Mouse (Mus musculus) limb, embryonic 13.5 days (tissue): ENCODE results near the gene Dgke. TPM values are rescaled to one million over a fixed set of nuclear protein-coding genes. Genes with fewer than 3 reads are reported as not detected.

Experiments used
- ATAC-seq: fragments of 200-750 bp; cut with Nextera tagmentation; 2 replicates; pipeline ENCODE4 v1.8.0; 2017; ENCODE audit warnings: low read depth, moderate number of reproducible peaks, moderate TSS enrichment; ENCODE audit not compliant: low FRiP score
- H3K27ac ChIP-seq: fragments of 300-500 bp; sonication (generic); 2 replicates; pipeline ENCODE4 v1.5.1; 2015; ENCODE audit warnings: inconsistent platforms, mild to moderate bottlenecking, moderate library complexity
- H3K27me3 ChIP-seq: fragments of 300-500 bp; sonication (generic); 2 replicates; pipeline ENCODE4 v1.6.1; 2015; ENCODE audit warnings: mild to moderate bottlenecking, inconsistent platforms
- H3K36me3 ChIP-seq: fragments of 300-500 bp; sonication (generic); 2 replicates; pipeline ENCODE4 v1.6.1; 2015; ENCODE audit warnings: inconsistent platforms, mild to moderate bottlenecking, moderate library complexity
- H3K4me1 ChIP-seq: fragments of 300-500 bp; sonication (generic); 2 replicates; pipeline ENCODE4 v1.6.1; 2015; ENCODE audit warnings: inconsistent platforms
- H3K4me2 ChIP-seq: fragments of 300-500 bp; sonication (generic); replicated peaks from 2 replicates; pipeline ENCODE4 v1.6.1; 2015; ENCODE audit warnings: inconsistent platforms, mild to moderate bottlenecking, moderate library complexity
- H3K4me3 ChIP-seq: fragments of 300-500 bp; sonication (generic); 2 replicates; pipeline ENCODE4 v1.5.1; 2015; ENCODE audit warnings: moderate library complexity, mild to moderate bottlenecking, inconsistent platforms
- H3K9ac ChIP-seq: fragments of 300-500 bp; sonication (generic); 2 replicates; pipeline ENCODE4 v1.6.1; 2015; ENCODE audit warnings: mild to moderate bottlenecking, inconsistent platforms
- H3K9me3 ChIP-seq: fragments of 300-500 bp; sonication (generic); 2 replicates; pipeline ENCODE4 v1.6.1; 2016; ENCODE audit warnings: inconsistent platforms
- WGBS: fragments of 180-500 bp; shearing (Covaris S2); methylation state at CpG from one replicate; pipeline ENCODE4 v1.1.7; 2015; 5-methylcytosine and 5-hydroxymethylcytosine counted together
- polyA plus RNA-seq: library from polyadenylated mRNA; unstranded; fragments of >200 nt; fragmentation: Nextera tagmentation; extraction: Ambion mirVana; gene quantifications from 2 replicates; pipeline ENCODE4 v1.2.1, GENCODE M21; 2015

Dgke gene
- polyA plus RNA-seq, 1 experiment from 2014 or later = 4.3 TPM

DNA sequence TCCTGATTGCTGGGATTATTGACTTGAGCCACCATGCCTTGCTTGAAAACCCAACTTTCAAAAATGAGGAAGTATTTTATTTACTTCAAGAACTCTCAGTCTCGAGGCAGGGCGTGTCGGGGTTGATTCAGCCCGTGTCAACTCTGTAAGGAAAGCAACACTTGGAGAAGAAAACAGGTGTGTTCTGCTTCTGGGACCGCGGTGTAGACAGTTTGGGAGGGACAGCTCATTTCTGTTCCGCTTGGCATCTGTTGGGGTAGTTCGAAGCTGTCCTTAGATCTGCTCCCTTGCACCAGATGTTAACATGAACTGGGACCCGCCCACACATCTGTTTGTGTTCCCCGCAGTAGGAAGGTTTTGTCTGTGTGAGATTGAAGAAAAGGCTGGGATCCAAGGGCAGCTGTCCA lies 38.7 kb downstream of the Dgke start:
- 61% methylated on average over 10 of the region's 10 CpGs for WGBS
- Histone ChIP-seq H3K36me3 (no peaks in the 10 kb centered on the region), H3K9ac (no peak overlapping the region), H3K4me1 (peaks cover 11% of the 10 kb centered on the region), H3K27me3 (no peaks in the 10 kb centered on the region), H3K27ac (no peak overlapping the region), H3K9me3 (no peaks in the 10 kb centered on the region), H3K4me2 (no peak overlapping the region), H3K4me3 (no peak overlapping the region)
- ATAC-seq = no peak

- no peak overlapping the region for H3K9ac ChIP-seq
- no peak overlapping the region for H3K4me2 ChIP-seq
- no peak overlapping the region for H3K27ac ChIP-seq
- ATAC-seq = no peak
- no peaks in the 10 kb centered on the region for H3K9me3 ChIP-seq
- no peaks in the 10 kb centered on the region for H3K27me3 ChIP-seq
- WGBS = 95% methylated on average over 3 of the region's 3 CpGs
- H3K4me3 ChIP-seq = no peak overlapping the region
- peaks cover 11% of the 10 kb centered on the region for H3K4me1 ChIP-seq
- H3K36me3 ChIP-seq = no peaks in the 10 kb centered on the region
Measured at GRCm38 (mm10) chr11:89026117-89026516, 40.5 kb downstream of the Dgke start.

DNA sequence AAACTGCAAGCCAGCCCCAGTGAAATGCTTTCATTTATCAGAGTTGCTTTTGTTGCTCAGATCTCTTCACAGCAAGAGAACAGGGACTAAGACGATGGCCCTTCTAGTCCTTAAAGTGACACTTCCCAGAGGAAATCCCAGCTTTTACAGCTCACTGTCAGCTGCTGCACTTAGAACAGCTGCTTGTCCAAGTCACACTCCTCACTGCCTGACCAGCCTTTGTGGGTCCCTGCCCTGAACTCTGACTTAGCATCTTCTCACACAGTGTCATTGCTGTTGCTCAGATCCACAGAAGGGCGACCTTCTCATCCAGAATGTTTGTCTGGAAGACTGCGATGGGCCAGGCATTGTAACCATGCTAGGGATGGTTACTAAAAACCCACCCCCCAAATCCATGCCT lies 41.0 kb downstream of the Dgke start:
- no peak for ATAC-seq
- no peak overlapping the region for H3K9ac ChIP-seq
- no peak overlapping the region for H3K4me3 ChIP-seq
- WGBS = 76% methylated on average over 3 of the region's 3 CpGs
- H3K9me3 ChIP-seq = no peaks in the 10 kb centered on the region
- H3K27me3 ChIP-seq = no peaks in the 10 kb centered on the region
- no peak overlapping the region for H3K4me2 ChIP-seq
- H3K4me1 ChIP-seq = peaks cover 11% of the 10 kb centered on the region
- no peaks in the 10 kb centered on the region for H3K36me3 ChIP-seq
- no peak overlapping the region for H3K27ac ChIP-seq

DNA sequence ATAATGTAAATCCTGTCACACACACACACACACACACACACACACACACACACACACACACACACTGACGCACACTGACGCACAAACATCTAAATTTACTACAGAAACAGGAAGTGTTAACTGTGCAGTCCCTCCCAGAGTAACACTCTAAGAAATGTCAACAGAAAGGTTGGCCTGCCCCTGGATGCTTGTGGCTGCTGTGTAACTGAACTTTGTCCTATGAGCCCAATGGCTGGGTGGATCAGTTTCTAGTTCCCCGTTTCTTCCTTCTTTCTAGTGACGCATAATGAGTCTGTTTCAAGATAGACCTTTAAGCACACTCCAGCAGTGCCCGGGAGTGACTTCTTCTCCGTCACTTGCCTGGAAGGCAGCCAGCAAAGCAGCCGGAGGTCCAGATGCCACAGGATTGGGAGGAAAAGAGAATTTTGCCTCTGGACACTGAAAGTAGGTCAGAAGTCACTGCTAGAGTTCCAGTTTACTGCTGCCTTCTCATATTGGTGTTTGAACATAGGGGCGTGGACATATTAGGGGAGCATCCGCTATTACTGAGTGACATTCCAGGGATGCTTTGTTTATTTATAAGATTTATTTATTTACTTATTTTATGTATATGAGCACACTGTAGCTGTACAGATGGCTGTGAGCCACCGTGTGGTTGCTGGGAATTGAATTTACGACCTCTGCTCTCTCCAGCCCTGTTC lies 42.3 kb downstream of the Dgke start:
- no peaks in the 10 kb centered on the region for H3K27me3 ChIP-seq
- H3K4me1 ChIP-seq = peaks cover 11% of the 10 kb centered on the region
- no peak overlapping the region for H3K4me3 ChIP-seq
- no peak overlapping the region for H3K27ac ChIP-seq
- no peaks in the 10 kb centered on the region for H3K9me3 ChIP-seq
- no peak; the same call in 1 of the 2 replicates for ATAC-seq
- no peak overlapping the region for H3K4me2 ChIP-seq
- no peak overlapping the region for H3K9ac ChIP-seq
- 50% methylated on average over 11 of the region's 11 CpGs for WGBS
- H3K36me3 ChIP-seq = no peaks in the 10 kb centered on the region

- 74% methylated on average over 10 of the region's 10 CpGs for WGBS
- Histone ChIP-seq H3K9ac (no peak overlapping the region), H3K27me3 (no peaks in the 10 kb centered on the region), H3K9me3 (no peaks in the 10 kb centered on the region), H3K4me1 (peaks cover 11% of the 10 kb centered on the region), H3K4me2 (no peak overlapping the region), H3K27ac (no peak overlapping the region), H3K4me3 (no peak overlapping the region), H3K36me3 (no peaks in the 10 kb centered on the region)
- ATAC-seq = no peak
Measured at GRCm38 (mm10) chr11:89023477-89023876, 43.2 kb downstream of the Dgke start.

- H3K27ac ChIP-seq = no peak overlapping the region
- H3K36me3 ChIP-seq = no peaks in the 10 kb centered on the region
- WGBS = 58% methylated on average over 8 of the region's 8 CpGs
- ATAC-seq = no peak
- no peaks in the 10 kb centered on the region for H3K27me3 ChIP-seq
- H3K4me2 ChIP-seq = no peak overlapping the region
- no peaks in the 10 kb centered on the region for H3K9me3 ChIP-seq
- no peak overlapping the region for H3K9ac ChIP-seq
- no peak overlapping the region for H3K4me3 ChIP-seq
- peaks cover 11% of the 10 kb centered on the region for H3K4me1 ChIP-seq
Measured at GRCm38 (mm10) chr11:89022120-89022731, 44.4 kb downstream of the Dgke start.

GRCm38 (mm10) chr11:89021687-89022086 lies 45.0 kb downstream of the Dgke start:
- peaks cover 11% of the 10 kb centered on the region for H3K4me1 ChIP-seq
- no peak overlapping the region for H3K4me3 ChIP-seq
- 85% methylated on average over 7 of the region's 7 CpGs for WGBS
- H3K36me3 ChIP-seq = no peaks in the 10 kb centered on the region
- H3K9me3 ChIP-seq = no peaks in the 10 kb centered on the region
- H3K27me3 ChIP-seq = no peaks in the 10 kb centered on the region
- no peak overlapping the region for H3K9ac ChIP-seq
- H3K4me2 ChIP-seq = no peak overlapping the region
- H3K27ac ChIP-seq = no peak overlapping the region
- no peak for ATAC-seq

- H3K36me3 ChIP-seq = no peaks in the 10 kb centered on the region
- H3K4me1 ChIP-seq = peaks cover 11% of the 10 kb centered on the region
- H3K4me2 ChIP-seq = no peak overlapping the region
- H3K9me3 ChIP-seq = no peaks in the 10 kb centered on the region
- H3K4me3 ChIP-seq = no peak overlapping the region
- H3K27ac ChIP-seq = no peak overlapping the region
- H3K9ac ChIP-seq = no peak overlapping the region
- ATAC-seq = no peak
- WGBS = 79% methylated on average over 9 of the region's 9 CpGs
- H3K27me3 ChIP-seq = no peaks in the 10 kb centered on the region
Measured at GRCm38 (mm10) chr11:89020681-89021305, 45.9 kb downstream of the Dgke start.

DNA sequence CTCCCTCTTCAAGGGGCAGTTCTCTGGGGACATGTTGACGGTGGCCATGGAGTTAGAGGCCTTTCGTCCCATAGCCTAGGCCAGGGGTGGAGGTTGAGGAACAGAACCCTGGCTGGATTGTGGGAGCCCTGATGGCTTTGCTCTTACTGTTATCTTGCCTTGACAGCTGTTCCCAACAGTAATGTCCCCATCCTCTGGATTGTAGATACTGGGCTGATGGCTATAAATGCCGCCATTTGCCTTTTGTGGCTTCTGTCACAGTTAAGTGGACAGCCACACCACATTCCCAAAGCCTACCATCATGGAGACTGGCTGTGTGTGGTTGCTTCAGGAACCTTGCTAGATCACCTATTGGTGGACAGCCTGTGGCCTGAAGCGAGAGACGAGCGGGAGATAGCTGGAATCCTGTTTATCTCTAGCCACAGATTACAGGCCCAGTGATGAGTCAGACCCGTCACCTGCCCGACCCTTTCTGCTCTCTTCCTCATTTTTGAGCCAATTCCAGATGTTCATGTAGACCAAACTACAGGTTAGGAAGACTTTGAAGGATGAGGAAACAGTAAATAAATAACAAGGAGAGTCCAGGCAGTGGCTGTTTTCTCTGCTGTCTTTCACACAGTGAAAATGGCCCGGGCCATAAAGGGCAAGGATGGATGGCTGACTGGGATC lies 49.0 kb downstream of the Dgke start:
- 86% methylated on average over 9 of the region's 9 CpGs for WGBS
- H3K9me3 ChIP-seq = no peaks in the 10 kb centered on the region
- H3K4me1 ChIP-seq = no peaks in the 10 kb centered on the region
- H3K36me3 ChIP-seq = no peaks in the 10 kb centered on the region
- ATAC-seq = no peak
- H3K9ac ChIP-seq = no peak overlapping the region
- no peak overlapping the region for H3K27ac ChIP-seq
- no peak overlapping the region for H3K4me3 ChIP-seq
- H3K4me2 ChIP-seq = no peak overlapping the region
- no peaks in the 10 kb centered on the region for H3K27me3 ChIP-seq

DNA sequence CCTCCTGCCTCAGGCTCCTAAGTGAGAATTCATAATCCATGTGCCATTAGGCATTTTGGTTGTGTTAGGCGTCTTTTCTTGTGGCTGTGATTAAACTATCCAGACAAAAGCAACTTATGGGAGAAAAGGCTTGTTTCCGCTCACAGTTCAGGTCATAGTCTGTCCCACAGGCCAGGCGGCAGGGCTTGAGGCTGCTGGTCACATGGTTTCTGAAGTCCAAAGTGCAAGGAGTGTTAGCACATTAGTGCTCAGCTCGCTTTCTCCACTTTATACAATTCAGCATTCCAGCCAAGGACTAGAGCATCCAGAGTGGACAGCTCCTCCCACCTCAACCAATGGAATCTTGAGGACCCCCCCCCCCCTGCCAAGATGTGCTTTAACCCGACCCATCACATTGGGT lies 54.4 kb downstream of the Dgke start:
- H3K9me3 ChIP-seq = no peaks in the 10 kb centered on the region
- H3K36me3 ChIP-seq = no peaks in the 10 kb centered on the region
- no peak overlapping the region for H3K4me3 ChIP-seq
- H3K4me2 ChIP-seq = no peak overlapping the region
- no peak overlapping the region for H3K27ac ChIP-seq
- H3K9ac ChIP-seq = no peak overlapping the region
- no peak for ATAC-seq
- WGBS = 75% methylated on average over 5 of the region's 5 CpGs
- no peaks in the 10 kb centered on the region for H3K27me3 ChIP-seq
- no peaks in the 10 kb centered on the region for H3K4me1 ChIP-seq

DNA sequence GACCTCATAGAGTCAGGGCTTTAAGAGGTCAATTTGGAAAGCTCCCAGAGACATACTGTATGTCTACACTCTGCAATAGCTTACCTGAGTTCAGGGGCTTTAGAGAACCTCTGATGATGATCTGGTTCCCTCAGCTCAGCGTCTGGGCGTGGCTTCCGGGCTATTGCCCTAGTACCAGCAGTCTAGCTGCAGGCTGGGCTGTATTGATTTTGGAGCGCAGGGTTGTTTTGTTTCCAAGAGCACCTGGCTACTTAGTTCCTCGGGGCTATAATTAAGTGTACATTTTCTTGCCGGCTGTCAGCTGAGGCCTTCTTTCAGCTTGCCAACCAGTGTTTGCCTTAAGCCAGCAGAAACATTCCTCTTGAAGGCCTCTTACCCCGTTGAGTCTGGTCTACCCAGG lies 57.2 kb downstream of the Dgke start:
- Histone ChIP-seq H3K4me1 (no peaks in the 10 kb centered on the region), H3K27me3 (no peaks in the 10 kb centered on the region), H3K9me3 (no peaks in the 10 kb centered on the region), H3K4me3 (no peak overlapping the region), H3K27ac (no peak overlapping the region), H3K9ac (no peak overlapping the region), H3K36me3 (no peaks in the 10 kb centered on the region), H3K4me2 (no peak overlapping the region)
- ATAC-seq = no peak
- WGBS = 69% methylated on average over 7 of the region's 7 CpGs

DNA sequence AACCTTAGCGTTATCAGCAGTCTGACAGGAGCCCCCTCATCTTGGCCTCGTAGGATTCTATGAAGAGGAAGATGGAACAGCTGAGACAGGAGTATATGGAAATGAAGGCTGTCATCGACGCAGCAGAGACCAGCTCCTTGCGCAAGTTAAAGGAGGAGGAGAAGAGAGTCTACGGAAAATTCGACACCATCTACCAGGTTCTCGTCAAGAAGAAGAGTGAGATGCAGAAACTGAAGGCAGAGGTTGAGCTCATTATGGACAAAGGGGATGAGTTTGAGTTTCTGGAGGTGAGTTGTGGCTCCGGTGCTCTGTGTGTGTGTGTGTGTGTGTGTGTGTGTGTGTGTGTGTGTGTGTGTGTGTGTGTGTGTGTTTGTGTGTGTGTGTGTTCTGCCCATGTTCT lies 57.6 kb downstream of the Dgke start:
- Histone ChIP-seq H3K36me3 (no peaks in the 10 kb centered on the region), H3K4me3 (no peak overlapping the region), H3K4me1 (no peaks in the 10 kb centered on the region), H3K4me2 (no peak overlapping the region), H3K9me3 (no peaks in the 10 kb centered on the region), H3K9ac (no peak overlapping the region), H3K27ac (no peak overlapping the region), H3K27me3 (no peaks in the 10 kb centered on the region)
- no peak for ATAC-seq
- WGBS = 88% methylated on average over 9 of the region's 9 CpGs
